Mouse (Mus musculus): Measurements from ENCODE around the gene Ube2d2b. TPM values are rescaled to one million over a fixed set of nuclear protein-coding genes. Genes with fewer than 3 reads are reported as not detected.

Gene Ube2d2b
- polyA plus RNA-seq, 1 experiment from 2014 or later = not detected

DNA sequence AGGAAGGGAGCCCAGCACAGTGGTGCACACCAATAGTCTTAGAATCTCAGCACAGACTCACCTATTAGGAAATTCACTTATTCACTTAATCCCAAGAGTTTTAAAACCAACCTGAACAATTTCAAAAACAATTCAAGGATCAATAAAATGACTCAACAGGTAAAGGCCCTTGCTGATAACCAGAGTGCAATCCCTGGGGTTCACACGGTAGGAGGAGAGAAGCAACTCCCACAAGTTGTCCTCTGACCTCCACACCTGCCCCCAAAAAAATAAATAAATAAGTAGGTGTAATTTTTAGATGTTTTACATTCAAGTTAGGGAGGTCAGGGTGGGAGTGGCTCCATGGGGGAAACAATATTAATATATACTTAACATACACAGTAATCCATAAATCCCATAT, 7.4 kb upstream of the Ube2d2b start:
- H3K27me3 ChIP-seq = no peaks in the 10 kb centered on the region
- ATAC-seq (ENCODE audit: low read depth) = no peak
- no peaks in the 10 kb centered on the region for H3K4me1 ChIP-seq (replicated peaks)
- no peak overlapping the region for H3K27ac ChIP-seq (replicated peaks)
- no peak overlapping the region for H3K4me3 ChIP-seq
- 96% methylated on average over 1 of the region's 1 CpGs for WGBS
- no peak overlapping the region for H3K4me2 ChIP-seq
- no peak overlapping the region for H3K9ac ChIP-seq
- peaks cover 7% of the 10 kb centered on the region; the same call in 1 of the 2 replicates for H3K36me3 ChIP-seq
- no peaks in the 10 kb centered on the region for H3K9me3 ChIP-seq

DNA sequence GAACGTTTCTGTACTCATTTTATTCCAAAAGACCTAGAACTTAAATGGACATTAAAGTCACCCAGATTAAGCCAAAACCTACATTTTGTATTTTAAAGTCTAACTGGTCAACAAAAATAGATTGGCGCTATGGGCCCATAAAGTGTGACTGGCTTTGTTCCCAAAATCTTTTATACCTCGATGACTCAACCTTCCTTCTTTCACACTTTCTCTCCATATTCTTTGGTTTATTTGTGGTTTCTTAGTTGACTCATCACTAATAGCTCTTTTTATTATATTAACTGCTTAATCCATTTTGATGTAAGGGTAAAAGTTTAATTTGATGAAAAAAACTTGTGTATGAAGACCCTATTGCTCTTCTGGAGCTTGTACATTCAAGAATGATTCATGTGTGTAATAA, 1.5 kb downstream of the Ube2d2b start:
- Histone ChIP-seq H3K27me3 (no peaks in the 10 kb centered on the region), H3K4me1 (replicated peaks) (no peaks in the 10 kb centered on the region), H3K9me3 (peaks cover 13% of the 10 kb centered on the region), H3K27ac (replicated peaks) (no peak overlapping the region), H3K4me2 (no peak overlapping the region), H3K4me3 (no peak overlapping the region), H3K36me3 (peaks cover 9% of the 10 kb centered on the region), H3K9ac (no peak overlapping the region)
- WGBS = 87% methylated on average over 3 of the region's 3 CpGs
- ATAC-seq (ENCODE audit: low read depth) = no peak

DNA sequence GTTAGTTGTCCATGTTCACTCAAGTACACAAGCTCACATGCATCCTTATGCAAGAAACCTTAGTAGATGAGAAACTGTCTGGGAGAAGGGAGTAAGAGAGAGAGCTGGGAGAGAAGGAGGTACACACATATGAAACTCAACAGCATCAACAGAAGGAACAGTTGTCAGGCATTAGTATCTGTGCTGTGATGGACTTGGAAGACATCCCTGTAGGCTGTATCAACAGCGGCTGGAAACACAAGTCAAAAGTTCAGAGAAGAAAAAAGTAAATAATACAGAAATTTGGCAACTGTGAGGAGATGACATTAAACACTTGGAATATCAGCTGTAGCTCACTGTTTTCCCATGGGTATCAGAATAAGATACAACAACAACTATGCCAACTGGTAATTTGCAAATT, 4.4 kb downstream of the Ube2d2b start:
- 94% methylated on average over 1 of the region's 1 CpGs for WGBS
- H3K27me3 ChIP-seq = no peaks in the 10 kb centered on the region
- peaks cover 13% of the 10 kb centered on the region for H3K9me3 ChIP-seq
- H3K4me2 ChIP-seq = no peak overlapping the region
- H3K27ac ChIP-seq (replicated peaks) = no peak overlapping the region
- no peak overlapping the region for H3K9ac ChIP-seq
- H3K4me1 ChIP-seq (replicated peaks) = no peaks in the 10 kb centered on the region
- no peak overlapping the region for H3K4me3 ChIP-seq
- peaks cover 9% of the 10 kb centered on the region for H3K36me3 ChIP-seq
- no peak for ATAC-seq (ENCODE audit: low read depth)

DNA sequence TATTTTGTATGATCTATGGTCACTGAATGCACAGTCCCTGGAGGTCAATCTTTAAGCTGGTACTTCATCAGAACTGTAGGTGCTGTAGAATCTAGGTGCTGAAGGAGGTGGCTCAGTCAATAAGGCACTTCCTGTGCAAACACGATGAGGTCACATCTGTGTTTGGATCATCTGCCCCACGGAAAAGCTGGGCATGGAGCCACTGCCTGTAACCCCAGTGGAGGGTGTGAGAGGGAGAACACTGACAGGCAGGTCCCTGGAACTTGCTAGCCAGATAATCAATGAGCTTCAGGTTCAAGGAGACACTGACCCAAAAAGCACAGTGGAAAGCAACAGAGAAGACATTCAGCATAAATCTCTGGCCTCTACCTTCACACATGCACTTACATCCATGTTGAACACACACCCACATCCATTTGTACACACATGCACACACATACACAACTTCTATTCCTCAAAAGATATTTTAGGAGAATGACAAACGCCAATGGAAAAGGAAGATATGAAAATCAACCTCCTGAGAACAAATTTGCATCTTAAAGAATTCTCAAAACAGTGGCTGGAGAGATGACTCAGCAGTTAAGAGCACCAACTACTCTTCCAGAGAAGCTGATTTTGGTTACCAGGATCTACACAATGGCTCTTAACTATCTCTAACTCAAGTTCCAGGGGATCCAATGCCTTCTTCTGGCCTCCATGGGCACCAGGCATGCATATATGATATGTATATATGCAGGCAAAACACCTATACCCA, 9.2 kb downstream of the Ube2d2b start:
- H3K36me3 ChIP-seq = peaks cover 7% of the 10 kb centered on the region; the same call in 1 of the 2 replicates
- WGBS = 77% methylated on average over 3 of the region's 3 CpGs
- H3K9ac ChIP-seq = no peak overlapping the region
- H3K4me1 ChIP-seq (replicated peaks) = no peaks in the 10 kb centered on the region
- no peaks in the 10 kb centered on the region for H3K27me3 ChIP-seq
- H3K4me3 ChIP-seq = no peak overlapping the region
- no peak overlapping the region for H3K27ac ChIP-seq (replicated peaks)
- no peak for ATAC-seq (ENCODE audit: low read depth)
- no peak overlapping the region for H3K4me2 ChIP-seq
- no peaks in the 10 kb centered on the region for H3K9me3 ChIP-seq

DNA sequence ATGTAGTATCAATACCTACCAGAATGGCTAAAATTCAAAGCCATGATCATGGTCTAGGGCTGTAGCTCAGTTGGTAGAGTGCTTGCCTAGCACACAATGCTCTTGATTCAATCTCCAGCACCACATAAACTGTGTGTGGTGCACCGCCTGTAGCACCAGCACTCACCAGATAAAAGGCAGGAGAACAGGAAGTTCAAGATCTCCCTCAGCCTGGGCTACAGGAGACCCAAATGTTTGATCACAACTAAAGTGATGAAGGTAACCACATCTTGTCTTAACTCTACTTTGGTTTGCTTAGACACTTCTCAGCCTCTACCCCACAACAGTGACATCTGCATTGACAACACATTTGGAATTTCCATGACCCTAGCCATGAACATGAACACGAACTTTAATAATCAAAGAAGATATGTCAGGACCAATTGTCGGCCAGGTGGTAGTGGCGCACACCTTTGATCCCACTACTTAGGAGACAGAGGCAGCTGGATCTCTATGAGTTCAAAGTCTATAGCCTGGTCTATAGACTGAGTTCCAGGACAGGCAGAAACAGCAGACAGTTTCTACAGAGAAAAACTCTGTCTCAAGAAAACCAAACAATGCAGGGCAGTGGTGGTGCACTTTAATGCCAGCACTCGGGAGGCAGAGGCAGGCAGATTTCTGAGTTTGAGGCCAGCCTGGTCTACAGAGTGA, 10.8 kb downstream of the Ube2d2b start:
- WGBS = 96% methylated on average over 5 of the region's 5 CpGs

GRCm38 (mm10) chr5:107847349-107847748, 17.4 kb downstream of the Ube2d2b start:
- Histone ChIP-seq H3K27me3 (no peaks in the 10 kb centered on the region), H3K27ac (replicated peaks) (no peak overlapping the region), H3K4me2 (no peak overlapping the region), H3K4me1 (replicated peaks) (no peaks in the 10 kb centered on the region), H3K4me3 (no peak overlapping the region), H3K9ac (no peak overlapping the region), H3K9me3 (peaks cover 4% of the 10 kb centered on the region; the same call in 1 of the 2 replicates), H3K36me3 (no peaks in the 10 kb centered on the region)
- 87% methylated on average over 5 of the region's 5 CpGs for WGBS
- no peak for ATAC-seq (ENCODE audit: low read depth)

More for the DNA sequence above, 10.8 kb downstream of the Ube2d2b start:
- Histone ChIP-seq H3K9ac (no peak overlapping the region), H3K4me1 (replicated peaks) (no peaks in the 10 kb centered on the region), H3K27ac (replicated peaks) (no peak overlapping the region), H3K4me3 (no peak overlapping the region), H3K9me3 (no peaks in the 10 kb centered on the region), H3K4me2 (no peak overlapping the region), H3K36me3 (peaks cover 7% of the 10 kb centered on the region; the same call in 1 of the 2 replicates), H3K27me3 (no peaks in the 10 kb centered on the region)
- no peak for ATAC-seq (ENCODE audit: low read depth)

- ATAC-seq (ENCODE audit: low read depth) = no peak
- Histone ChIP-seq H3K9me3 (peaks cover 4% of the 10 kb centered on the region; the same call in 1 of the 2 replicates), H3K4me1 (replicated peaks) (no peaks in the 10 kb centered on the region), H3K36me3 (no peaks in the 10 kb centered on the region), H3K27me3 (no peaks in the 10 kb centered on the region), H3K27ac (replicated peaks) (no peak overlapping the region), H3K9ac (no peak overlapping the region), H3K4me3 (no peak overlapping the region), H3K4me2 (no peak overlapping the region)
- 80% methylated on average over 2 of the region's 2 CpGs for WGBS
Observed at GRCm38 (mm10) chr5:107847817-107848216, 17.9 kb downstream of the Ube2d2b start.

GRCm38 (mm10) chr5:107848964-107849363, 19.1 kb downstream of the Ube2d2b start:
- H3K9ac ChIP-seq = no peak overlapping the region
- H3K4me3 ChIP-seq = no peak overlapping the region
- ATAC-seq (ENCODE audit: low read depth) = no peak
- H3K27ac ChIP-seq (replicated peaks) = no peak overlapping the region
- peaks cover 3% of the 10 kb centered on the region for H3K4me1 ChIP-seq (replicated peaks)
- 93% methylated on average over 4 of the region's 4 CpGs for WGBS
- peaks cover 4% of the 10 kb centered on the region; the same call in 1 of the 2 replicates for H3K9me3 ChIP-seq
- H3K27me3 ChIP-seq = no peaks in the 10 kb centered on the region
- H3K36me3 ChIP-seq = no peaks in the 10 kb centered on the region
- no peak overlapping the region for H3K4me2 ChIP-seq

GRCm38 (mm10) chr5:107853807-107854206, 23.9 kb downstream of the Ube2d2b start:
- Histone ChIP-seq H3K4me2 (no peak overlapping the region), H3K9ac (no peak overlapping the region), H3K27me3 (no peaks in the 10 kb centered on the region), H3K27ac (replicated peaks) (no peak overlapping the region), H3K9me3 (peaks cover 4% of the 10 kb centered on the region; the same call in 1 of the 2 replicates), H3K36me3 (no peaks in the 10 kb centered on the region), H3K4me1 (replicated peaks) (peaks cover 15% of the 10 kb centered on the region), H3K4me3 (no peak overlapping the region)
- WGBS = 53% methylated on average over 6 of the region's 6 CpGs
- no peak for ATAC-seq (ENCODE audit: low read depth)

DNA sequence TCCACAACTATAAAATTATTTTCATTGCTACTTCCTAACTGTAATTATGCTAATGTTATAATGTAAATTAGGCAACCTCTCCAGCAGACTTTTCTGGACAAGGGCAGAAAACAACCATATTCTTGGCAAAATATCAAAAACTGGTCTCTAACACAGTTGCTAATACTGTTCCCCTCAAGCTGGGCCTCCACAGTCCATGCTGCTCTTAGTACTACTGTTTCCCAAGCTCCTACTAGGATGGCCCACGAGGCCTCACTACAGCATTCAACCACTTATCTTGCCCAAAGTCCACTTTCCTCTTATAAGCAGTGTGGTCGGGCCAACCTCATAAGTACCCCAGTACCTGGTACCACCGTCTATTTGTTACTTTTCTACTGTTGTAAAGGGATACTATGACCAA, 24.7 kb downstream of the Ube2d2b start:
- Histone ChIP-seq H3K36me3 (no peaks in the 10 kb centered on the region), H3K27me3 (no peaks in the 10 kb centered on the region), H3K9ac (no peak overlapping the region), H3K9me3 (peaks cover 4% of the 10 kb centered on the region; the same call in 1 of the 2 replicates), H3K27ac (replicated peaks) (no peak overlapping the region), H3K4me3 (no peak overlapping the region), H3K4me1 (replicated peaks) (peaks cover 15% of the 10 kb centered on the region), H3K4me2 (no peak overlapping the region)
- WGBS = 87% methylated on average over 3 of the region's 3 CpGs
- ATAC-seq (ENCODE audit: low read depth) = no peak

DNA sequence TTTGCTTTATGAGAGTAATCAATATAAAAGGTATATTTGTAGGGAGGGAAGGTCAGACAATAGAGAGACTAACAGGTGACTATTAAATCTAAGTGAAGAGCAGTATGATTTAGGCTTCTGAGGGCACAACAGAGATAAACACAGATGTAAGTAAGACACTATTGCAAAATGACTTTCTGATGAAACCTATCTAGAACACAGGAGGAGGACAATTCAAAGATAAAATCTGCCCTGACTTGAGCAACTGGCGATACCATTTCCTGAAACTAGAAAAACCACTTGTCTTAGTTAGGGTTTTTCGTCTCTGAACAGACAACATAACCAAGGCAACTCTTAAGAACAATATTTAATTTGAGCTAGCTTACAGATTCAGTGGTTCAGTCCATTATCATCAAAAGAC, 25.6 kb downstream of the Ube2d2b start:
- Histone ChIP-seq H3K36me3 (no peaks in the 10 kb centered on the region), H3K4me1 (replicated peaks) (peaks cover 15% of the 10 kb centered on the region), H3K27ac (replicated peaks) (no peak overlapping the region), H3K9ac (no peak overlapping the region), H3K4me2 (no peak overlapping the region), H3K4me3 (no peak overlapping the region), H3K27me3 (no peaks in the 10 kb centered on the region), H3K9me3 (no peaks in the 10 kb centered on the region)
- 94% methylated on average over 2 of the region's 2 CpGs for WGBS
- no peak for ATAC-seq (ENCODE audit: low read depth)

- 50% methylated on average over 2 of the region's 2 CpGs for WGBS
- Histone ChIP-seq H3K27me3 (no peaks in the 10 kb centered on the region), H3K36me3 (no peaks in the 10 kb centered on the region), H3K9ac (no peak overlapping the region), H3K4me3 (no peak overlapping the region), H3K27ac (replicated peaks) (no peak overlapping the region), H3K9me3 (no peaks in the 10 kb centered on the region), H3K4me2 (no peak overlapping the region), H3K4me1 (replicated peaks) (peaks cover 11% of the 10 kb centered on the region)
- no peak for ATAC-seq (ENCODE audit: low read depth)
Observed at GRCm38 (mm10) chr5:107858963-107859362, 29.1 kb downstream of the Ube2d2b start.

All from neural tube, embryonic 13.5 days (tissue).